Mouse (Mus musculus) urinary bladder, postnatal 36 days (tissue): ENCODE measurements around the gene Tor4a.
A peak's percentile ranks its signal among the peaks of the same experiment; 100 is the strongest.

Experiments
- DNase-seq, 2 experiments: peaks; one replicate each; pipeline ENCODE4 v3.0.0; 2022; ENCODE audit warnings: low spot score in 2 of 2, mixed read lengths in 1 of 2

Tor4a gene

DNA sequence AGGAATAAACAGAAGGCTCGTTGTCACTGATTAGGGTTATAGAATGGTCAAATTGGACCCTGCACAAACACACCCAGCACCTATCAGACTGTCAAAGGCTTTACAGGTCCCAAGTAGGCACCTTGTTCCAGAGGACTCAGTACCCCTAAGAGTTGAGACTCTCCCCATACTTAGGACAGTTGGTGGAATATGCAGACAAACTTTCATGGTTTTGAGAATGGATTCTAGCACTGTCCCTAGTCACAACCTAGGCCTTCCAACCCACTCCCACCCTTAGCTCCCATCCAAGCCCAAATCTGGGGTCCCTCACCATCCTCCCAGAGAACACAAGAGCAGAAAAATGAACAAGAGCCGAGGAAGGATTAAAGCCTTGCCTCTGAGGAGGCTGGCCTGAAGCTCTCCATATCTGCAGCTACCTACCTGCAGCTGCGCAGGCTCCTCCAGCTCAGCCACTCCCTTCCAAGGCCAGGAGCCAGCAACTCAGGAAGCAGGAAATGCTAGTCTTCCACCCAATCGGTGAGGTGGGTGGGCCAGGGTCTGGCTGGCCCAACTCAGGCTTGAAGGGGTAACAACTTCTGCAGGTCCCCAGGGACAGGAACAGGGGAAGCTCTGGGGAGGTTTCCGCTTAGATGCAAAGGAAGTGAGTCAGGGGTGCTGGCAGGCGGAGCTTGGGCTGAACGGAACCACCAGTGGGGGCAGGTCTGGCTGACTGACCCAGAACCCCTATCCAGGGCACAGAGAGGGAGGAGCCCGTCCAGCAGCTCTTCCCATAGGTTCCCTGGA is at the start of gene Tor4a:
Tor4a (minus strand) TSS at position 715 of the 783 bp plus-strand sequence.
- peak; percentile 79 to 83 for DNase-seq

DNA sequence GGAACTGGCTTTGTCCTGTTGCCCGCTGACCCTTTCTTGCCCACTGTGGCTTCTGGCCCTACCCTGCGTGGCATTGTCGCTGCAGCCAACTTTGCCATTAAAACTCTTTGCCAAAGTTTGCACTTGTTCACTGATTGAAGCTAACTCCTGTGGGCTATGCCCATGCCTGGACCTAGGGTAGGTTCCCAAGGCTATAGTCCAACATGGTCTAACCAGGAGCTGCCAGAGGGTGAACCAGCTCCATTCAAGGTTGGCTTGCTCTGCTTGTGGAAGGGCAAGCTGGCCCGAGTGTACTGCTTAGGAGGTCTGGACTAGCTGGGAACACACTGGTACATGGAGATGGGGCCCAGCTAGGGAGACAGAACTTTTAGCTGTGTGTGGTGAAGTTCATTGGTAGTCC is 47.5 kb upstream of the Tor4a start:
- no peak for DNase-seq

DNA sequence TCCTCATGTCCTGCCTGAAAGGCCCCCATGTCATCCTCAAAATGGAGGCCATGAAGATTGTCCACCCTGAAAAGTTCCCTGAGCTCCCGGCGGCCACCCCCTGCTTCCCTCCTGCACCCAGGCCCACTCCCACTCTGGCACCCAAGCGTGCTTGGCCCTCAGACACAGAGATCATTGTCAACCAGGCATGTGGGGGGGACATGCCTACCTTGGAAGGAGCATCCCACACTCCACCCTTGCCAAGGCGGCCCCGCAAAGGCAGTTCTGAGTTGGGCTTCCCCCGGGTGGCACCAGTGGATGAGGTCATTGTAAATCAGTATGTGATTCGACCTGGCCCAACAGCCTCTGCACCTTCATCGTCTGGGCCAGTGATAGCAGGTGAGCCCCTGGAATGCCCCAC is 46.7 kb upstream of the Tor4a start:
- DNase-seq: no peak

DNA sequence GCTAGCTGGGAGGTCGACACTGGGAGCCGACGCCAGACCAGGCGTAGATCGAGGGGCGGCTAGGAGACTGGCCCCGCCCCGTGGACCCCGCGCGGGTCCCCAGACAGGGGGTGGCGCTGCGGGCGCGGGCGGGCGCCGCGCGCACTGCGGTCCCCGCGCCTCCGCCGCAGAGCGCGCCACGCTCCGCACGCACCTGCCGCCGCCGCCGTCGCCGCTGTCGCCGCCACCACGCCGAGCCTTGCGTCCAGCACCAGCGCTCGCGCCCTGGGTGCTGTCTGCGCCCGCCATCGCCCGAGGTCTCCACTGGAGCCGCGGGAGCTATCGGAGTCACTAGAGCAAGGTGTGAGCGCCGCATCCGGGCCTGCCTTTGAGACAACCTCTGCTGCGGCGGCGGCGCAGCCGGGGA is 45.4 kb upstream of the Tor4a start, which contains the start of the genes Rnf208 and Cysrt1:
Rnf208 (plus strand) TSS at position 155 of the 406 bp plus-strand sequence.
Cysrt1 (minus strand) TSS at position 352 of the 406 bp plus-strand sequence.
- DNase-seq: no peak

DNA sequence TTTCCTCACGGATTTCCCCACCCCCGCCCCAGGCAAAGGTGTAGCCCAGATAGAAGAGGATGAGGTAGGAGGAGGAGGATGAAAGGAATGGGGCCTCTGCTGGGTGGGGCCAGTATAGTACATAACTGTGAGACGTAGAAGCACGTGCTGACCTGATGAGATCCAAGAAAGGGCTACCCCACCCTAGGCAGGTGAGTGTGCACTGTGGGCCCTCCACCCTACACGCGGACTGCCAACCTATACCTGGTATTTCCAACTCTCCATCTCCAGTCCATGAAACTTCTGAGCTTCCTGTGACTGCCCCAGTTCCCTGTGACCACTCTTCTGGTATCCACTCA is 44.7 kb upstream of the Tor4a start:
- no peak for DNase-seq

DNA sequence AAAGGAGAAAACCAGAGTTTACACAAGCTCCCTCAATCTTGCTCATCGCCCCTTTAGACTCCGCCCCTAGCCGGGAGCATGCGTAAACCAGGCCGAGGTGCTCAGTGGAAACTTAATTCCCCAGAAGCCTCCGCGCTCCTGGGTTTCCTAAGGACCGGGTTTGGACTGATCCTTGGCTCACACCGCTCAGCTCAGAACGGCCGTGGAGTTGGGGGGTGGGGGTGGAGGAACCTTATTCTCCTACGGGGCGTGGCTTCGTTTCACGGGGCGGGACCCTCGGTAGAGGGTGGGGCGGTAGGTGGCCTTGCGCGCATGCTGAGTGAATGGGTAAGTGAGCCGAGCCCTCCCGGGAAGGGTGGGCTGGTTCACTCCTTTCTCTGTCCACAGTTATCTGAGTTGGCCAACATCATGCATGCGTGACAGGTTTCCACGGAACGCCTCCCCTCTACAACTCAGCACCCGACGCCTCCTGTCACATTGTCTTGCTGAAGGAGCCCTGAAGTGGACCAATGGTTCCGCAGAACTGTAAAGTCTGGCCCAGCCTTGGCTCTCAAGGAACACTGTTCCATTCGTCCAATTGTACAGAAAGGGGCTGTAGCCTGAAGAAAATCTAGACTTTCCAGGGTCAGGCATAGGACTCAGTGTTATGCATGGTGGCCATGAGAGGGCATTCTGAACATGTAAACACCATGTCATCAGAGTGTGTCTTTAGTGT is 44.2 kb upstream of the Tor4a start:
- peak; percentile 43 to 71 for DNase-seq

DNA sequence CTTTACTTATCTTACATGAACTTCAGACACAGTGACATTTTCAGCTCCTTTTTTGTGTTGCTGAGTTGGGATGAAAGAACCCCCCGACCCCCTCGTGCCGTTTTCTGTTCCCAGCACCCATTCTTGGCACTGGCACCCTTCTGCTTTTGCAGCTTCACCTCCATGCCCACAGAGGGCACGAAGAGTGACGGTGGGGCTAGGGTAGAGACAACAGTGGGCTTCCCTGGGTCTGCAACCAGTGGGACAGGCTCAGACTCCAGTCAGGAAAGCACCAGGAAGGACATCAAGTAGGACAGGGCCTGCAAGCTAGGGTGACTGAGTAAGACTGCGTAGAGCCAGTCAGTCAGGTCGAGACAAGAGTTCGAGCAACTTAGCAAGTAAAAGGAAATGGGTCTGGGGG is 43.6 kb upstream of the Tor4a start:
- no peak for DNase-seq

DNA sequence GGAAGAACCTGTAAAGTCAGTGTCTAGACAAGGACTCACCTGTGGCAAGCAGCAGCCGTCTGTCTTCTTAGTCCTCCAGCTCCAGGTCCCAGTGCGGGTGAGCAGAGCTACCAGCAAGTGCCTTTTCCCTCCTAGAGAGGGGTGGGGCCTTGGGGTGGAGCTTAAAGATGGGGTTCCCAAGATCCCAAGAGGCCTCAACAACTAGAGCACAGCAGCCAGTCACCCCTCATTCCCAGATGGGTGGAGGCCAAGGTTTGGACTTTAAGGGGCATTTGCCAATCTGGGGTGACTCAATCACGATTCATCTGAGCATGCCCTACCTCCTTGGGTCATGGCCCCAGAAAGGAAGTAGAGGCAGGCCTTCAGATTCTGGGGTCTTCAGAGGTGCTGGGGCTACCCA is 43.1 kb upstream of the Tor4a start:
- no peak for DNase-seq

DNA sequence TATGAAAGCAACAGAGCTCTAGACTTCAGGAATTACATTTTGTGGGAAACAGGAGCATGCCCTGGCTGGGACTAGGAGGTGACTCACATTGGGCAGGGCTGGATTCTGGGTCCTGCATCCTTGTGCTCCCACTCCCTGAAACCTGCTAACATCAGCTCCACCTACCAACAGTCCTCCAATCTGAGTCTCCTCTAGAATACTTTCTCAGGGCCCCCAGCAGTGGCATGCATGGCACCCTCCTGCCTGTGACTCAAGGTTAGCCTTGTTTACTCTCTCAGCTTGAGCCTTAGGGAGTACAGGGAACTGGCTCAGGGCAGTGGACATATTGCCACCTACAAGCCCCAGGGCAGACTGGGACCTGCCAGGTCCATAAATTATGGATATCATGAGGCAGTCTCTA is 41.4 kb upstream of the Tor4a start:
- no peak for DNase-seq

DNA sequence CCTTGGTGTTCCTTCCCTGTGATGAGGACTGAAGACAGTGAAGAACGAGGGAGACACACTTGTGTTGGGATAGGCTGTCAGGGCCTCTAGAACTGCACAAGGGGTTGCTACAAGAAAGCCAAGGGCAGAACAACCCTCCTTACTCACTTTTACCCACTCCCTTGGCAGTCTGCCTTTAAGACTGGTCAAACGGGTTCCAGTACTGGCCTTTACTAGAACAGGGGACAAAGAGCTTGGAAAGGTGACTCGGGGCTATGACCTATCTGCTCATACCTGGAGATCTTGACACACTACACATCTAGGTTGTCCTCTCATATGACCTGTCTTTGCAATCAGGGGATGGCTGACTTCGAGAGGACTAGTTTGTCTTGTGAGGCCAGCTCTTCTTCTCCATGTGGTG is 40.8 kb upstream of the Tor4a start:
- DNase-seq: peak; percentile 79 to 81

DNA sequence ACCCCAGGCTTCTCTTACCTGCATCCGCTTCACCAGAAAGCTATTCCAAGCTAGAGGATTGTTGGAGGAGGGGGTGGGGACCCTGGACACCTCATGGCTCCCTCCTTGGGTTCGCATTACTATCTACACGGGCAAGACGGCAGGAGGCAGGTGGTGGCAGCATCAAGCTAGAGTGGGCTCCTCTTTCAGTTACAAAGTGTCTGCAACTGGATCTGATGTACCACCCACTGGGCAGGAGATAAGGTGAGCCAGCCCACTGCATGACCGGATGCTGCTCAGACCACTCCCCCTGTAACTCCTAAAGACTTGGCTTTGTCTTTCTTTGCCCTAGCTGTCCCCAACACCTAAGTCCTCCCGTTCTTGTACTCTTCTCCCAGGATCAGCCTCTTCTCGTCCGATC is 39.9 kb upstream of the Tor4a start, which contains the start of gene Rnf224:
Rnf224 (minus strand) TSS at position 174 of the 400 bp plus-strand sequence.
- no peak for DNase-seq

DNA sequence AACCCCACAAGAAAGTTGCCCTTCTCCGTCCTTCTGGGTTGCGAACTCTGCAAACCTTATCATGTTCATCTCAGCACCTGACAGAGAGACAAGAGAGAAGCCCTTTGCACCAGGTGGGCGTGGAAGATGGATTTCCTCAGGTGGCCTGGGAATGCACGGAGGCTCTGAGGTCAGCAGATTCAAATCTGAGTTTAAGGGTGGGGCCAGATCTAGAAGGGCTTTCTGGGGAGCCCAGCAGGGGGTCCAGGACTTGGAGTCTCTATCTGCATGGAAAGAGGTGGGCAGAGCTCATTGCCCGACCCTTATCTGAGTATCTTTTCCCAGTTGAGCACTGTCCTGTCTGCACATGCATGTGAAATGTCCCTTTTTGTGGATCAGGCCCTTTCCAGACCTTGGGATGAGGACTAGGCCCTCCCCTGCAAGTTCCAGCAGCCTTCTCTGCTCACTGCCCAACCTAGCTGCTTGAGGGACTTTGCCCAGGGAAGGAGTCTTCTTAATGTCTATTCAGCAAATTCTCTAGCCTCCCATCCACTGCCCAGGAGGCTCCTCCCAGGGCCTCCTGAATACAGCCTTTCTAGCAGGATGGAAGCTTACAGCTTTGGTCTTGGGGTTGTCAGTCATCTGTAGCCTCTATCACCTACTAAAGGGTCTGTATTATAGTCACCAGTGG is 38.0 kb upstream of the Tor4a start:
- DNase-seq: no peak

DNA sequence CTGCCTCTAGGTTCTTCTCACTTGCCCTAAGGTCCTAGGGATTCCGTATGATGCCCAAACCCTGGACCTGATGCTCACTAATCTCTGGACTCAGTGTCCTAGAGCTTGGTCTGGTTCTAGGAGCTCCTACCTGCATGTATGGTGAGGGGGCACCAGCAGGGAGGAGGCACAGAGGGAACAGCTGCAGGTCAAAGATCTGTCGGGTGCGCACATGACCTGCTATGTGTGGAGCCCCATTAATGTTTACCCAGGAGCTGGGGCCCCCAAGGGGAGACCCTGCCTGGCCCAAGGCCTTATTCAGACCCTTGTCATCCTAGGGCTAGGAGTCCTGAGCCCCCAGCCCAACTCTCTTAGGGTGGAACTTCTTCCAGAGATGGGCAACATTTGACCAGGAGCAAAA is 37.4 kb upstream of the Tor4a start, which contains the start of gene Slc34a3:
Slc34a3 (minus strand) TSS at position 315 of the 400 bp plus-strand sequence.
- DNase-seq: no peak

DNA sequence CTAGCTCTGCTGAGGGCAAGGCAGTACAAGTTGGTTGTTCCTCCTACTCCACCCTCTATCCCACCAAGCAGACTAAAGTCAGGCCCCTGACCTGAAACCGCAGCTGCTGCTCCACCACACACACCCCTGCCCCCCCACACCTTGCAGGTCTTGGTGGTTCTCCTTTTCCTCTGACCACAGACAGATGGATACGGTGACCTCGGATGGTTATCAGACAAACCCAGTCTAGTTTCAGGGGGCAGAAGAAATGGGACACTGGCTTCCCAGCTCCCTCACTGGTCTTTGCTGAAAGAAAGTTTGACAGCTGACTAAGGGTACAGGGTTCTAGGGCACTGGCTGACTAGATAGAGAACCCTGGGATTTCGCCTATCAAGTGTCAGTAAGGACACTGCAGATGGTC is 36.7 kb upstream of the Tor4a start:
- DNase-seq: no peak

DNA sequence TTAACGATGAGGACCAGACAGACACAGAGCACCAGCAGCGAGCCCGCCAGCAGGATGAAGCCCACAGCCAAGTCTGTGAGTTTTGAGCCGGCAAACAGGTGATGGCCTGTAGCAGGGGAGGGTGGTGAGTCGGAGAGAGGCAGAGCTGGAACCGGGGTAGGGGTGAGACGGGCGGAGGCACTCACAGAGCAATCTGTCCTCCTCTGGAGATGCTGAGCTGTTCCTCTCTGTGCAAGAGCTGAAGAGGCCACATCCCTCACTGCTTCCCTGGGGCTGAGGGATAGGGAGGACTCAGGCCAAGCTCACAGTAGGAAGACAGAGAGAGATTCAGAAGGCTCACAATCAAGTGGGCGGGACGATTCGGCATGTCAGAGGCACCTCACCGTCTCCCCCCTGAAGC is 34.4 kb upstream of the Tor4a start:
- DNase-seq: no peak

DNA sequence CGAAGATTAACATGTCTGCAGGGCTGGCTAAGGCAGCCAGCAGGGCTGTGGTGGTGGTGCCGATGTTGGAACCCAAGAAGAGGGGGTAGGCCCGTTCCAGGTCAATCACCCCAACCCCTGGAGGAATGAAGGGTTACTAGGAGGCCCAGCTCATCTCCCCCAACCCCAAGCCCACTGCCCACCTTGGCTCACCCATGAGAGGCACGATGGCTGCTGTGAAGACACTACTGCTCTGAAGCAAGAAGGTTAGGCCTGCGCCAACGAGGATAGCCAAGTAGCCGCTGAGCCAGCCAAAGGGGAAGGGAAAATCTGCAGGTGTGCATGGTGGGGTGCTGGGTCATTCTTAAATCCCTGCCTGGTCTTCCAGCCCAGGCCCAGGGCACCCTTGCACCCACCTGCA is 33.9 kb upstream of the Tor4a start:
- no peak for DNase-seq

DNA sequence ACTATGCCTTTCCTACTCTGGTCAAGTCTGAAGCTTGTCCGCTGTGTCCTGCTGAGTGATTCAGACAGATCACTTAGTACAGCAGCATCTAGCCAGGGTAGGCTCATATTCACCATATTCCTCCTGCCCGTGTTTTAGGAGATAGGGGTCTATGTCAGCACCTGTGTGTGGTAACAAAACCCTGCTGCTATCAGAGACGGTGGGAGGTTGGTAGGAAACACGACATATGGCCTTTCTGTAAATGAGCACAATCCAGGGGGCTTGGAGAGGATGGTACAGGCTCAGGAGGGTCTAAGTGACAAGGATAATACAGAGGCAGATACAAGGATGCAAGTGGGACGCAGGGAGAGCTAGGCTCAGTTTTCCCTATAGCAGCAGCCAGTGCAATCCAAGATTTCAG is 32.9 kb upstream of the Tor4a start:
- no peak for DNase-seq

DNA sequence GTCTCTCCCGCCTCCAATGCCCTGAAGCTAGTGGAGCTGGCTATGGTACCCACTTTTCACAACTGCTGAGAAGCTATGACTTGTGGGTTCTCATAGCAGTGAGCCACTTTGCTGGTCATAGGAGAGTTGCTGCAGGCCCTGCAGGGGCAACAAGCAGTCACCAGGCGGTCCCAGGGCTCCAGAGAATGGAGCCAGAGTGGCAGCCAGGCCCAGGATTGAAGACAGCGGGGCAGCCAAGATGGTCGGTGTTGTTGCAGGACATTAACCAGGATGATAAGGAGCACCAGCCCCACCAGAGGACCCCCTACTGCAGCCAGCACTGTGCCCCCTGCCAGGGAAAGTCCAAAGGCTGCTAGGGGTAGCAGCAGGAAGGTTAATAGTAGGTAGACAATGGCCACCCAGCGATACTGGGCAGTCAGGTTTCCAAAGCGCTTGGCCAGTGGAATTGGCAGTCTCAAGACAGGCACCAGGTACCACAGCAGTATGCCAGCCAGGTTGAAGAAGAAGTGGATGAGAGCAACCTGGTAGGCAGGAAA is 32.4 kb upstream of the Tor4a start:
- DNase-seq: no peak

DNA sequence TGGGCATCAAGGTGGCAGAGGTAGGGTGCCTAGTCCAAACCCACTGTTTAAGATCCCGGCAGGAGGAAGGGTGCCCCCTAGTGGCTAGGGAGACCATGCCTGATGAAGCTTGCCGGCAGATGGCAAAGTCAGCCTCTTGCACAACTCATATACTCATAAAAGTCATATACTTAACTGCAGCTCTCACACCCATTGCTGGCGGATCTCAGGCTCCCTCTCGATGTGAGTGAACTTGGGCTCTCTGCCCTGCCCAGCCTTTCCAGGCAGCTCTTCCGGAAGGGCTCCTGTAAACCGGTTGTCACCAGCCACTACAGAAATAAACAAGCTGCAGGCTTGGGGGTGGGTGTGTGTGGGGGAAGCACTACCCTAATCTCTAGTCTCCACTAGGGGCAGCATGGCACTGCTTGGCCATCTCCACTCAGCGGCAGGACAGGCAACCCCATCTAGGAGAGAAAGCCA is 31.8 kb upstream of the Tor4a start:
- DNase-seq: peak; percentile 87 to 88

DNA sequence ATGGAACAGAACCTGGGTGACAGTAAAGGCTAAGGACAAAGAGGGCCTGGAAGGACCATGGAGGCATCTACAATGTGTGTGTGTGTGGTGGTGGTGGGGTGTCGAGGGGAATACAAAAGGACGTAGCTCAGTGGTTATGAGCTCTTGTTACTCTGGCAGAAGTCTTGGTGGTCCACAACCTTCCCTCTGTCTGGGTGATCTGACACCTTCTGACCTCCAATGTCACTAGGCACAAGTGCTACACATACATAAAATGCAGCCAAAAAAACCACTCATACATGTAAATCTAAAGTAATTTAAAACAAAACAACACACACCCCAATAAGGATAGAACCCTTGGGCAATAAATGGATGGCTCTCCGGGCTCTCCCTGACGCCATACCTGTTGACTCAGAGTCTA is 30.7 kb upstream of the Tor4a start:
- DNase-seq: no peak

DNA sequence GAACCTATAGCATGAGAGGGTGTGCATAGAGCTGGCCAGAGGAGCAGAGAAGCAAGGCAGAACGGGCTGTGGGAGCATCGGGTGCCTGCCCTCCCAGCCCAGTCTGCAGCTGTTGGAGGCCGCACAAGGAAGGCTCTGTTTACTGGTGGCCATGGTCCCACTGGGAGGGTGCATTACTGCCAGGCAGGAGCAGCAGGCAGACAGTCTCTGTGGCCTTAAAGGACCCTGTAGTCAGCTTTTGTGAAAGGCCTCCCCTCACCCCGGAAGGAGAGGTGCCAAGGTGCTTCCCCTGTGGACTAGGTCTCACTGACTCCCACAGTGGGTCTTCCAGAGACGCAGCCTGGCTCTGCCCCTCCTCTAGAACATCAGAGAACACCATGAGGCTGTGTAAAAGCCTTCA is 30.2 kb upstream of the Tor4a start:
- DNase-seq: no peak

DNA sequence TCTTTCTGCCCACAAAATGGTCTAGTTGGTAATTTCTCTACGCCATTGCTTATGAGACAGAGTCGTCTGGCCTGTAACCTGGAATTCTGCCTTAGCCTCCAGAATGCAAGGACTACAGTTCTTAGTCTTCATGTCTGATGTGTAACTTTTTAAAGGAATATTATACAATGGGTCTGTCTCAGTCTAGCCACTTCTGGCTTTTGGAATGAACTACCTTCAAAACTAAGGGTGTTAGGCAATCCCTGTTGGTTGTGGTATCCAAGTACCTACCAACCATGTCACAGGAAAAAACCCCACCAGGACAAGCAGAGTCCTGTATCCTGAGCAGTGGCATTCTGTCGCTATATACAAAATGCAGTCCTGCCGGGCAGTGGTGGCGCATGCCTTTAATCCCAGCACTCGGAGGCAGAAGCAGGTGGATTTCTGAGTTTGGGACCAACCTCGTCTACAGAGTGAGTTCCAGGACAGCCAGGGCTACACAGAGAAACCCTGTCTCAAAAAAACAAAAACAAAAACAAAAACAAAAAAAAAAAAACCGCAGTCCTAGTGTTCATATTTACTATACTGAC is 29.2 kb upstream of the Tor4a start:
- DNase-seq: no peak
